Mouse (Mus musculus) colon, adult 2 months (tissue): ENCODE results near the gene Cabp7. TPM values are rescaled to one million over a fixed set of nuclear protein-coding genes. Genes with fewer than 3 reads are reported as not detected.

Experiments
- polyA plus RNA-seq: library from polyadenylated mRNA; depleted of rRNA; stranded (reverse); fragments of >200 nt; gene quantifications from 2 replicates; pipeline ENCODE4 v1.2.3, GENCODE M21; 2012; rRNA removed

The Cabp7 gene
- 0.06 TPM in 1 of 2 replicates, not detected in the other for polyA plus RNA-seq

DNA sequence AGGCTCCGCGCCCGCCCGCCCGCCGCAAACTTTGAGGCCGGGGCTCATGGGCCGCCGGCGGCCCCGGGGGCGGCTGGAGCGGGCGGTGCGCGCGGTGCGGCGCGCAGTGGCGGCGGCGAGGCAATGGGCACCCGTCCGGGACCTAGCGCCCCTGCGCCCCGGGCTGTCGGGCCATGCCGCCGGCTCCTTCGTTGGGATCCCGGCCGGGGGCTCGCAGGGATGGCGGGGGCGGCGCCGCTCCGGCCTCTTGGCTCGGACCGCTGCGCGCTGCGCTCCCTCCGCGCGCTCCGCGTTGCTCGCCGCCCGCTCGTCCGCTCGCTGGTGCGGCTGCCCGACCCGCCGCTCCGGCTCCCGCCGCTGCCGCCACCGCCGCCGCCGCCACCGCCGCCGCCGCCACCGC is at the start of gene Cabp7:
Gene Cabp7 (minus strand): TSS at position 46 of the 400 bp plus-strand sequence.

DNA sequence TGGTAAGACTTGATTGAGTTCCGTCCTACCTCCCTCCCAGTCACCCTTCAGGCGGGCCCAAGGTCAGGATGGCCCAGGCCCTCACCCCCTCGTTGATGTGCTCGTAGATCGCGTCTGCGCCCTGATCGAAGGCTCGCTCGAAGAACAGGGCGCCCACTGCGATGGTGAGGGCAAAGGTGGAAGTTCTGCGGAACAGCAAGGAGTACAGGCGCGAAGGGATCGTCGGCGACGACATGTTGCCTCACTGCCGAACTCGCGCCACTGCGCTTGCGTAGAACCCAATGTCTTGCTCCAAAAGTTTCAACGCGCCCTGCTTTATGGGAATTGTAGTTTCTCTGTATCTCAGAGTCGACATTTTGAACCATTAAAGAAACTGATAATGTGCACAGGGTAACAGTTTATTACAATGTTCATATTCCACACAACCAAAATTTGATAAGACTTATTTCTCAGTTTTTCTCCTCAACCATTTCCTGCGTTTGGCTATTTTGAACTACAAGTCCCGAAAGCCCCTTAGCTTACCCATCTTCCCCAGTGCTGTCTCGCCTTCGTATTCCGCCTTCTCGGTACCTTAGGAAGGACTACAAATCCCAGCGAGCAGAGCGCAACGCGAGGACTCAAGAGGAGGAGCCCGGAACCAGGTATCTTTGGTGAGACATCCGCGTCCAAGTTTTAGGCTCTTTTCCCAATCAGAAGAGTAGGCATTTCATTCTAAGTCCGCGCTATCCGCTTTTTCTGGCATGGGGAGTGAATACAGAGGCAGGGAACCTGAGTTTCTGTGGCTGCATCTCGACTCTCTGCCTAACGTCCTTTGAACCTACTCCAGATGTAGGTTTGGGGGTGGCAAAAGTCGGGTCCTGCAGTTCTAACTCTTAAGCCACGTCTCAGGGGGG is 42.3 kb downstream of the Cabp7 start, which contains the start of the genes Uqcr10 and Zmat5:
Gene Uqcr10 (minus strand): TSS at position 271 of the 893 bp plus-strand sequence.
Gene Zmat5 (plus strand): TSS at position 607 of the 893 bp plus-strand sequence.

Other genes with a start within 250 kb of the Cabp7 start
- gene Mtmr3, start 151.9 kb downstream of the Cabp7 start, polyA plus RNA-seq, result 24.1 and 24.2 TPM in 2 replicates
- gene Gm11032, start 126.7 kb downstream of the Cabp7 start, polyA plus RNA-seq, result not detected in 2 replicates
- gene Ascc2, start 109.0 kb downstream of the Cabp7 start, polyA plus RNA-seq, result 20.6 and 22.7 TPM in 2 replicates
- gene Uqcr10, start 42.4 kb downstream of the Cabp7 start, polyA plus RNA-seq, result 1,257 and 1,459 TPM in 2 replicates
- gene Zmat5, start 42.1 kb downstream of the Cabp7 start, polyA plus RNA-seq, result 46.4 and 58.7 TPM in 2 replicates
- gene Nf2, start 102.8 kb upstream of the Cabp7 start, polyA plus RNA-seq, result 43.5 and 49.9 TPM in 2 replicates
- gene Nipsnap1, start 127.2 kb upstream of the Cabp7 start, polyA plus RNA-seq, result 41.8 and 56.2 TPM in 2 replicates
- gene Thoc5, start 148.5 kb upstream of the Cabp7 start, polyA plus RNA-seq, result 14.5 and 15.7 TPM in 2 replicates
- 0.44 and 0.47 TPM in 2 replicates for gene Nefh, start 201.3 kb upstream of the Cabp7 start, polyA plus RNA-seq
- 97.3 and 107 TPM in 2 replicates for gene Ap1b1, start 240.0 kb upstream of the Cabp7 start, polyA plus RNA-seq